Mouse (Mus musculus) heart, postnatal 0 days (tissue): ENCODE measurements around the gene Sdhb. TPM values are rescaled to one million over a fixed set of nuclear protein-coding genes. Genes with fewer than 3 reads are reported as not detected.

Source experiments
- ATAC-seq: fragments of 200-750 bp; cut with Nextera tagmentation; 2 replicates; pipeline ENCODE4 v1.8.0; 2017; ENCODE audit warnings: low read depth, moderate number of reproducible peaks, moderate library complexity; ENCODE audit not compliant: insufficient read depth
- DNase-seq: peaks from one replicate; pipeline ENCODE4 v3.0.0-alpha.2; 2016; ENCODE audit warnings: low spot score
- H3K27ac ChIP-seq: fragments of 300-500 bp; sonication (generic); 2 replicates; pipeline ENCODE4 v1.5.1; 2014; ENCODE audit warnings: low read depth, mild to moderate bottlenecking
- H3K27me3 ChIP-seq: fragments of 300-500 bp; sonication (generic); 2 replicates; pipeline ENCODE4 v1.6.1; 2014; ENCODE audit warnings: low read length, mixed read lengths; ENCODE audit not compliant: control insufficient read depth, insufficient read depth
- H3K36me3 ChIP-seq: fragments of 300-500 bp; sonication (generic); replicated peaks from 2 replicates; pipeline ENCODE4 v1.6.1; 2014; ENCODE audit warnings: low read length, mixed read lengths; ENCODE audit not compliant: control insufficient read depth, insufficient read depth
- H3K4me1 ChIP-seq: fragments of 300-500 bp; sonication (generic); 2 replicates; pipeline ENCODE4 v1.6.1; 2014; ENCODE audit warnings: antibody characterized with exemption; ENCODE audit not compliant: control insufficient read depth, insufficient read depth
- H3K4me2 ChIP-seq: fragments of 300-500 bp; sonication (generic); 2 replicates; pipeline ENCODE4 v1.6.1; 2014; ENCODE audit warnings: low read depth, mild to moderate bottlenecking, low read length, moderate library complexity
- H3K4me3 ChIP-seq: fragments of 300-500 bp; sonication (generic); 2 replicates; pipeline ENCODE4 v1.5.1; 2014; ENCODE audit warnings: low read depth, low read length
- H3K9ac ChIP-seq: fragments of 300-500 bp; sonication (generic); replicated peaks from 2 replicates; pipeline ENCODE4 v1.6.1; 2014; ENCODE audit warnings: low read depth, low read length, mixed read lengths
- H3K9me3 ChIP-seq: fragments of 300-500 bp; sonication (generic); replicated peaks from 2 replicates; pipeline ENCODE4 v1.6.1; 2016; ENCODE audit warnings: low read length; ENCODE audit not compliant: control insufficient read depth
- CTCF ChIP-seq: IDR thresholded peaks from 2 replicates; pipeline ENCODE4 v1.5.1; 2016; ENCODE audit warnings: antibody characterized with exemption, control low read depth, low read depth
- EP300 ChIP-seq: IDR thresholded peaks from 2 replicates; pipeline ENCODE4 v1.6.1; 2016; ENCODE audit warnings: antibody characterized with exemption, low read depth
- WGBS: fragments of 180-500 bp; shearing (Covaris S2); extraction: QIAGEN DNeasy Blood & Tissue Kit; methylation state at CpG from one replicate; pipeline ENCODE4 v1.1.7; 2014; 5-methylcytosine and 5-hydroxymethylcytosine counted together
- polyA plus RNA-seq: library from polyadenylated mRNA; unstranded; fragments of >200 nt; fragmentation: Nextera tagmentation; extraction: Ambion mirVana; gene quantifications from 2 replicates; pipeline ENCODE4 v1.2.1, GENCODE M21; 2015
- total RNA-seq: library from RNA; depleted of rRNA; stranded (reverse); fragments of >200 nt; gene quantifications from 2 replicates; pipeline ENCODE4 v1.2.3, GENCODE M21; 2014; ENCODE audit warnings: low replicate concordance

The Sdhb gene
- total and polyA plus RNA-seq, 2 experiments from 2014 or later, result 947 to 1,828 TPM

GRCm38 (mm10) chr4:141010941-141011429, 50.0 kb downstream of the Sdhb start:
- H3K4me2 ChIP-seq, result peak overlapping the region; percentile 82
- H3K9me3 ChIP-seq, result no peaks in the 10 kb centered on the region
- peak; percentile 51 for DNase-seq
- peak overlapping the region; percentile 58 for H3K4me3 ChIP-seq
- H3K4me1 ChIP-seq, result peaks cover 8% of the 10 kb centered on the region; the same call in 1 of the 2 replicates
- 4% methylated on average over 17 of the region's 17 CpGs for WGBS
- no peak for TF ChIP-seq CTCF
- TF ChIP-seq EP300, result no peak
- H3K27me3 ChIP-seq, result no peaks in the 10 kb centered on the region
- H3K9ac ChIP-seq, result peak overlapping the region; percentile 67
- 0 out of 2 replicates have a peak, but pooled peaks have one; percentile 9 for ATAC-seq
- peaks cover 7% of the 10 kb centered on the region; the same call in 1 of the 2 replicates for H3K36me3 ChIP-seq
- peak overlapping the region; percentile 68 for H3K27ac ChIP-seq

- TF ChIP-seq EP300 (no peak), CTCF (no peak)
Observed at GRCm38 (mm10) chr4:141011556-141012328, 50.7 kb downstream of the Sdhb start.

GRCm38 (mm10) chr4:141012558-141012957, 51.6 kb downstream of the Sdhb start:
- 80% methylated on average over 10 of the region's 10 CpGs for WGBS
- DNase-seq (no peak), ATAC-seq (no peak)
- no peaks in the 10 kb centered on the region for H3K9me3 ChIP-seq
- no peak overlapping the region for H3K27ac ChIP-seq
- H3K9ac ChIP-seq, result no peak overlapping the region
- peaks cover 8% of the 10 kb centered on the region; the same call in 1 of the 2 replicates for H3K4me1 ChIP-seq
- H3K4me3 ChIP-seq, result no peak overlapping the region
- TF ChIP-seq EP300 (no peak), CTCF (no peak)
- no peaks in the 10 kb centered on the region for H3K27me3 ChIP-seq
- H3K4me2 ChIP-seq, result no peak overlapping the region
- no peaks in the 10 kb centered on the region for H3K36me3 ChIP-seq

More at GRCm38 (mm10) chr4:141011556-141012328, 50.7 kb downstream of the Sdhb start:
- peaks cover 8% of the 10 kb centered on the region; the same call in 1 of the 2 replicates for H3K4me1 ChIP-seq
- peaks cover 4% of the 10 kb centered on the region; the same call in 1 of the 2 replicates for H3K36me3 ChIP-seq
- ATAC-seq (no peak), DNase-seq (no peak)
- no peaks in the 10 kb centered on the region for H3K27me3 ChIP-seq
- peak overlapping the region; percentile 68; the same call in 1 of the 2 replicates for H3K27ac ChIP-seq
- WGBS, result 56% methylated on average over 14 of the region's 14 CpGs
- peak overlapping the region; percentile 58 for H3K4me3 ChIP-seq
- no peaks in the 10 kb centered on the region for H3K9me3 ChIP-seq
- peak overlapping the region; percentile 82 for H3K4me2 ChIP-seq
- H3K9ac ChIP-seq, result peak overlapping the region; percentile 67; the same call in 1 of the 2 replicates

- H3K36me3 ChIP-seq, result no peaks in the 10 kb centered on the region; the same call in 1 of the 2 replicates
- H3K9ac ChIP-seq, result no peak overlapping the region
- ATAC-seq (no peak), DNase-seq (no peak)
- H3K4me1 ChIP-seq, result no peaks in the 10 kb centered on the region; the same call in 1 of the 2 replicates
- H3K4me3 ChIP-seq, result no peak overlapping the region
- no peak overlapping the region for H3K4me2 ChIP-seq
- no peaks in the 10 kb centered on the region for H3K9me3 ChIP-seq
- no peaks in the 10 kb centered on the region for H3K27me3 ChIP-seq
- TF ChIP-seq EP300, result no peak
- no peak for TF ChIP-seq CTCF
- 75% methylated on average over 8 of the region's 8 CpGs for WGBS
- H3K27ac ChIP-seq, result no peak overlapping the region
Observed at GRCm38 (mm10) chr4:141014114-141014513, 53.1 kb downstream of the Sdhb start.

GRCm38 (mm10) chr4:141014856-141015255, 53.9 kb downstream of the Sdhb start:
- ATAC-seq, result no peak
- no peak overlapping the region for H3K9ac ChIP-seq
- no peaks in the 10 kb centered on the region; the same call in 1 of the 2 replicates for H3K36me3 ChIP-seq
- no peak overlapping the region for H3K4me3 ChIP-seq
- H3K27me3 ChIP-seq, result no peaks in the 10 kb centered on the region
- H3K27ac ChIP-seq, result no peak overlapping the region
- no peak overlapping the region for H3K4me2 ChIP-seq
- 89% methylated on average over 11 of the region's 11 CpGs for WGBS
- no peak for TF ChIP-seq CTCF
- no peak for TF ChIP-seq EP300
- H3K9me3 ChIP-seq, result no peaks in the 10 kb centered on the region
- no peaks in the 10 kb centered on the region; the same call in 1 of the 2 replicates for H3K4me1 ChIP-seq
- DNase-seq, result no peak
